Mouse (Mus musculus): ENCODE measurements around the gene Srebf1. TPM values are rescaled to one million over a fixed set of nuclear protein-coding genes. Genes with fewer than 3 reads are reported as not detected.

Srebf1 gene
- total RNA-seq, 4 experiments from 2014 or later, result 85.8 to 103 (median 100) TPM

GRCm38 (mm10) chr11:60182116-60182670, 40.2 kb downstream of the Srebf1 start:
- no peak for DNase-seq (ENCODE audit: low spot score in 2 of 2)

GRCm38 (mm10) chr11:60178506-60178905, 43.9 kb downstream of the Srebf1 start:
- DNase-seq (ENCODE audit: low spot score in 2 of 2), result peak in 1 of 2 experiments; percentile 61

- DNase-seq (ENCODE audit: low spot score in 2 of 2), result no peak
Measured at GRCm38 (mm10) chr11:60178005-60178404, 44.4 kb downstream of the Srebf1 start.

- peak; percentile 65 to 67 for DNase-seq (ENCODE audit: low spot score in 2 of 2)
Measured at GRCm38 (mm10) chr11:60176975-60177657, 45.3 kb downstream of the Srebf1 start.

- peak; percentile 61 to 77 for DNase-seq (ENCODE audit: low spot score in 2 of 2)
Measured at GRCm38 (mm10) chr11:60176182-60176974, 46.0 kb downstream of the Srebf1 start.

GRCm38 (mm10) chr11:60175371-60176181, 46.8 kb downstream of the Srebf1 start:
- DNase-seq (ENCODE audit: low spot score in 2 of 2), result peak; percentile 60 to 86

GRCm38 (mm10) chr11:60173606-60174184, 48.7 kb downstream of the Srebf1 start:
- no peak for DNase-seq (ENCODE audit: low spot score in 2 of 2)

GRCm38 (mm10) chr11:60172074-60172473, 50.3 kb downstream of the Srebf1 start:
- no peak for DNase-seq (ENCODE audit: low spot score in 2 of 2)

- no peak for DNase-seq (ENCODE audit: low spot score in 2 of 2)
Measured at GRCm38 (mm10) chr11:60168780-60169179, 53.6 kb downstream of the Srebf1 start.

- DNase-seq (ENCODE audit: low spot score in 2 of 2), result no peak
Measured at GRCm38 (mm10) chr11:60165076-60165475, 57.3 kb downstream of the Srebf1 start.

GRCm38 (mm10) chr11:60164450-60164849, 57.9 kb downstream of the Srebf1 start:
- no peak for DNase-seq (ENCODE audit: low spot score in 2 of 2)

- DNase-seq (ENCODE audit: low spot score in 2 of 2), result no peak
Measured at GRCm38 (mm10) chr11:60163362-60163761, 59.0 kb downstream of the Srebf1 start.

- DNase-seq (ENCODE audit: low spot score in 2 of 2), result no peak
Measured at GRCm38 (mm10) chr11:60162547-60162946, 59.8 kb downstream of the Srebf1 start.

GRCm38 (mm10) chr11:60161146-60161874, 61.1 kb downstream of the Srebf1 start:
- DNase-seq (ENCODE audit: low spot score in 2 of 2), result no peak

GRCm38 (mm10) chr11:60160454-60161114, 61.8 kb downstream of the Srebf1 start:
- no peak for DNase-seq (ENCODE audit: low spot score in 2 of 2)

GRCm38 (mm10) chr11:60159955-60160354, 62.4 kb downstream of the Srebf1 start:
- DNase-seq (ENCODE audit: low spot score in 2 of 2), result no peak

GRCm38 (mm10) chr11:60158271-60158670, 64.1 kb downstream of the Srebf1 start:
- no peak for DNase-seq (ENCODE audit: low spot score in 2 of 2)

- DNase-seq (ENCODE audit: low spot score in 2 of 2), result no peak
Measured at GRCm38 (mm10) chr11:60155690-60156089, 66.7 kb downstream of the Srebf1 start.

GRCm38 (mm10) chr11:60153936-60154335, 68.4 kb downstream of the Srebf1 start:
- DNase-seq (ENCODE audit: low spot score in 2 of 2), result no peak

GRCm38 (mm10) chr11:60152339-60152738, 70.0 kb downstream of the Srebf1 start:
- no peak for DNase-seq (ENCODE audit: low spot score in 2 of 2)

All from left cerebral cortex, adult 8-10 months (tissue).